Mouse (Mus musculus) monocyte, adult 2 months (primary cell): ENCODE measurements around the gene Bin2.

Source experiments
- DNase-seq, 2 experiments: peaks; one replicate each; pipeline ENCODE4 v3.0.0; 2022; ENCODE audit warnings: low spot score in 2 of 2, low read depth in 1 of 2

The Bin2 gene

GRCm38 (mm10) chr15:100669337-100669736 lies at the start of gene Bin2:
Bin2 (minus strand) TSS chr15:100669553.
- peak in 1 of 2 experiments; percentile 63 for DNase-seq

- no peak for DNase-seq
Observed at GRCm38 (mm10) chr15:100718572-100718971, 49.2 kb upstream of the Bin2 start.

GRCm38 (mm10) chr15:100717933-100718332 lies 48.6 kb upstream of the Bin2 start:
- no peak for DNase-seq

- DNase-seq = no peak
Observed at GRCm38 (mm10) chr15:100715399-100715993, 46.1 kb upstream of the Bin2 start.

GRCm38 (mm10) chr15:100714470-100714869 lies 45.1 kb upstream of the Bin2 start:
- no peak for DNase-seq

GRCm38 (mm10) chr15:100710838-100711237 lies 41.5 kb upstream of the Bin2 start:
- DNase-seq = no peak

- DNase-seq = no peak
Observed at GRCm38 (mm10) chr15:100708433-100709078, 39.2 kb upstream of the Bin2 start.

- peak; percentile 23 to 29 for DNase-seq
Observed at GRCm38 (mm10) chr15:100706226-100706625, 36.9 kb upstream of the Bin2 start.

GRCm38 (mm10) chr15:100705376-100705775 lies 36.0 kb upstream of the Bin2 start:
- DNase-seq = no peak

- DNase-seq = no peak
Observed at GRCm38 (mm10) chr15:100703913-100704312, 34.6 kb upstream of the Bin2 start.

- DNase-seq = no peak
Observed at GRCm38 (mm10) chr15:100701856-100702255, 32.5 kb upstream of the Bin2 start.

- no peak for DNase-seq
Observed at GRCm38 (mm10) chr15:100701108-100701507, 31.8 kb upstream of the Bin2 start.

GRCm38 (mm10) chr15:100700424-100700823 lies 31.1 kb upstream of the Bin2 start:
- DNase-seq = no peak

- no peak for DNase-seq
Observed at GRCm38 (mm10) chr15:100699386-100699785, 30.0 kb upstream of the Bin2 start.

GRCm38 (mm10) chr15:100698078-100698477 lies 28.7 kb upstream of the Bin2 start:
- no peak for DNase-seq

- DNase-seq = no peak
Observed at GRCm38 (mm10) chr15:100694406-100694805, 25.1 kb upstream of the Bin2 start.

- no peak for DNase-seq
Observed at GRCm38 (mm10) chr15:100691990-100692389, 22.6 kb upstream of the Bin2 start.

GRCm38 (mm10) chr15:100687430-100687971 lies 18.1 kb upstream of the Bin2 start, which contains the start of gene Cela1:
Cela1 (minus strand) TSS chr15:100687921.
- no peak for DNase-seq

GRCm38 (mm10) chr15:100686989-100687388 lies 17.6 kb upstream of the Bin2 start:
- no peak for DNase-seq

- no peak for DNase-seq
Observed at GRCm38 (mm10) chr15:100686434-100686833, 17.1 kb upstream of the Bin2 start.

- no peak for DNase-seq
Observed at GRCm38 (mm10) chr15:100685849-100686248, 16.5 kb upstream of the Bin2 start.

GRCm38 (mm10) chr15:100685255-100685654 lies 15.9 kb upstream of the Bin2 start:
- no peak for DNase-seq

GRCm38 (mm10) chr15:100684450-100684849 lies 15.1 kb upstream of the Bin2 start:
- no peak for DNase-seq
